Mouse (Mus musculus) testis, adult 2 months (tissue): ENCODE measurements around the gene Mef2b.

Experiments used
- CTCF ChIP-seq: fragments of 200-500 bp; IDR thresholded peaks from 2 replicates; pipeline ENCODE4 v1.5.1; 2012; ENCODE audit warnings: low read depth, mild to moderate bottlenecking, inconsistent platforms, low read length, moderate library complexity; ENCODE audit not compliant: control insufficient read depth, insufficient read depth, insufficient replicate concordance
- POLR2A ChIP-seq: fragments of 200-500 bp; IDR thresholded peaks from 2 replicates; pipeline ENCODE4 v1.6.1; 2012; ENCODE audit warnings: low read depth, mild to moderate bottlenecking, inconsistent platforms, low read length, moderate library complexity; ENCODE audit not compliant: control insufficient read depth

GRCm38 (mm10) chr8:70211275-70211674 lies 71.8 kb downstream of the Mef2b start:
- TF ChIP-seq POLR2A = no peak
- TF ChIP-seq CTCF = no peak
